Mouse (Mus musculus) ovary, postnatal 10 days (tissue): ENCODE results near the gene Frmd4a.

Experiments
- DNase-seq: peaks from one replicate; pipeline ENCODE4 v3.0.0; 2022; ENCODE audit warnings: low spot score

Frmd4a gene

GRCm38 (mm10) chr2:4492485-4493481 lies 475.3 kb downstream of the Frmd4a start:
- DNase-seq: peak; percentile 62

DNA sequence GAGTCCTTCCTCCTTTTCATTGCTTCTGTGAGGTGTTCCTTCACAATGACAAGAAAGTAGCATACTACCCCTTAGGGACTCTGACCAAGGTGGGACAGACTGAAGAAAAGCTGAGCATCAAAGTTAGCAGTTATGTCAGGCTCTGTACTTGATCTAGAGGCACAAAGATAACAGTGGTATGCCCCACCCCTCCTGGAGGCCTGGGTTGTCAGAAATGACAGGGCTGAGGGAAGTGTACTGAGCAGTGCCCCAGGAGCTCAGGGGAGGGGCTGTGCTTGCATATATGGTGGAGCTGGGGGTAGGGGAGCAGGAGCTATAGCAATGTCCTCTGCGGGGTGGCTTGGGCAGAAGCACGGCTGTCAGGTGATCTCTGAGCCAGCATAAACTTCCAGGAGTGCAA lies 477.0 kb downstream of the Frmd4a start:
- no peak for DNase-seq

GRCm38 (mm10) chr2:4499257-4499656 lies 481.7 kb downstream of the Frmd4a start:
- no peak for DNase-seq

DNA sequence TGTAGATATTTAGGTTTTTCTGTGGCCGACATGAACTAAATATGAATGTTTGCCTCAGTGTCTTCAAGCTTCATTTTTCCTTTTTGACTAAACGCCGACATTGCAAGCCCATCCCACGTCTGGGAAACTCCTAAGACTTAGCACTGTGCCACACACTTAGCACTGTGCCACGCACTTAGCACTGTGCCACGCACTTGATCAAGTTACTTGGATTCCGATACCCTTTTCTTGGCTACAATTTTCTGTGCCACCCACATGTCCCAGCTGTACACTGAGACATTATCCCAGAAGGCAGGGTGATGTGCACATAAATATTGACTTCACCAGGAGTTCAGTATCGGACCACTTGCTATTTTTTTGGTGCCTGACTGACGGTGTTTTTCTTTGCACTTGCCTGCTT lies 482.4 kb downstream of the Frmd4a start:
- no peak for DNase-seq

- DNase-seq: no peak
These were observed 483.9 kb downstream of the Frmd4a start for GRCm38 (mm10) chr2:4501257-4502027.

GRCm38 (mm10) chr2:4504413-4504812 lies 486.9 kb downstream of the Frmd4a start:
- no peak for DNase-seq

- DNase-seq: no peak
These were observed 488.2 kb downstream of the Frmd4a start for GRCm38 (mm10) chr2:4505695-4506094.

- DNase-seq: no peak
These were observed 489.1 kb downstream of the Frmd4a start for GRCm38 (mm10) chr2:4506659-4507058.

DNA sequence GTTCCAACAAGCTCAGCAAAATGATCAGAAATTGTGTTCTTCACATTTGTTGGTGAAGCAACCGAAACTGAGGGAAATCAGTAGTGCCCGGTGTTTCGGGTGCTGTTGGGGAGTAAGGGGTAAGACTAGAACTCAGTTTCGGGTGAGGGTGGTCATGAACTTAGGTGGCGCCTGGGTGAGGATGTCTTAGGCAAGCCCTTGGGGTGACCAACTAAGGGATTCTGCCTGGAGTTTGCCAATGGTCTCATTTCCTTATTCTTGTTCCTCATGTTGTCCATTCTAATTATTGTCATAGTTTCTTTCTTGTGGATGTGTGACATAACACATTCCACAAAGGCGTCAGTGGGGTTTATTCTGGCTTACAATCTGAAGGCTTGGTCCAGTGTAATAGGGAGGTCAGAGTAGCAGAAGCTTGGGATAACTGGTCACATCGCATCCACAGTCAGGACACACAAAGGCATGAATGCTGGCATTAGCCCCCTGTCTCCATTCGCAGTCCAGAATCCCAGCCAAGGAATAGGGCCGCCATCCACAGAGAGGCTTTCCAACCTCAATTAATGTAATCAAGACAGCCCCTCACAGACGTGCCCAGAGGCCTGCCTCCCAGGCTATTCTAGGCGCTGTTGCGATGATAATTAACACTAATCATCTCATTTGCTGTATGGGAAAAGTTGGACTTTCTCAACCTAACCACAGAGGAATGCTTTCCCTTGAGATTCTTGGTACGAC lies 490.5 kb downstream of the Frmd4a start:
- no peak for DNase-seq

DNA sequence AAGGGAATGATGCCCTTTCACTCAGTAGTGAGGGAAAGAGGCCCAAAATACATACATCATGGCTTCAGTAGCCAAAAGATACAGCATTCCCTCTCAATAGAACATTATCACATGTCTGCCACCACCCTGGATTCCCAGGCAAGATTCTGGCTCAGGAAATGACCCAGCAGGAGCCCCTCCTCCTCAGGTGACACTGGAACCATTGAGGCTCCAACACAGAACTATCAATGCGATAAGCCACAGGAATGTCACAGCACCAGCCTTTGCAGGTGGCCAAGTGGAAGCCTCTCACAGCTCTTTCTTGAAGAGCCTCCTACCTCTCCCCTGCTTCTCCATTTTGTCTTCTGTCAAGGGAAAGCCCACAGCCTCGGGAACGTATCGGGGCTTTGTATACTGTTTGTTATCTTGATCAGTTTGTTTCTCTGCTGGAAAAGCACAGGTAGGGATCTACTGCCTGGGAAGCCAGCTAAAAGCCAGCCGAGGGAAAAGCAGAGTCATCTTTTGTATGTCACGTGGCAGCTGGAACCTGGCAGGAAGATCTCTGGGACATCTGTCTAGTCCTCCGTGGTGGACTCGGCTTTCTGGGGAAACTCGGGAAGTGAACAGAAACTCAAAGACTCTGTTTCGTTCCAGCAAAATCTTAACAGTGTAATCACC lies 491.6 kb downstream of the Frmd4a start:
- DNase-seq: no peak

- no peak for DNase-seq
These were observed 492.2 kb downstream of the Frmd4a start for GRCm38 (mm10) chr2:4509739-4510138.

- no peak for DNase-seq
These were observed 492.9 kb downstream of the Frmd4a start for GRCm38 (mm10) chr2:4510208-4511079.

GRCm38 (mm10) chr2:4511080-4511386 lies 493.5 kb downstream of the Frmd4a start:
- DNase-seq: no peak

DNA sequence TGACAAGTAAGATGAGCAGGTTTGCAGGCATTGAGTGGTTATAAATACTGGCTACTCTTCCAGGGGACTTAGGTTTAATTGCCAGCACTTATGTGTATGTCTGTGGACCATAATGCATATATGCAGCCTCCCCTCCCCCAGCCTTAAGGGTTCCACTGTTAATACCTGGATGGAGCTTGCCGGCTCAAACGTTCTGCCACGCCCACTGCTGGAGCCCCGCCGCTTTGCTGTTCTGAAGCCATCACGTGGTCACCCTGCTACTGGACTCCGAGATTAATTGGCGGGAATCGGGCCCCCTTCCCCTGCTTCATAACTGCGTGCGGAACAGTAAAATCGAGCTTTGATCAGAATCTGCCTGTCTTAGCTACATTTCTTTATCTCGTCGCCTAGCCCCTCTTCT lies 495.1 kb downstream of the Frmd4a start:
- DNase-seq: no peak

DNA sequence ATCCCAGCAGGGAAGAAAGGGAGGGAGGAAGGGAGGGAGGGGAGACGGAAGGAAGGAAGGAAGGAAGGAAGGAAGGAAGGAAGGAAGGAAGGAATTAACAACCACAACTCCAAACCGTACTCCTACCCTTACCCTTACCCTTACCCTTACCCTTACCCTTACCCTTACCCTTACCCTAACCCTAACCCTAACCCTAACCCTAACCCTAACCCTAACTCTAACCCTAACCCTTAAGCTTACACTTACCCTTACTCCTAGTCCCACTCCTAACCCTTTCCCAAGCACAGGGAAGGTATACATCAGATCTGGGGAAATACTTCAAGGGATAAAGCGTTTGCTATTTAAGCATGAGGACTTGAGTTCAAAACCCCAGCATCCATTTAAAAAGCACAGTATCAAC lies 498.4 kb downstream of the Frmd4a start:
- no peak for DNase-seq

GRCm38 (mm10) chr2:4516819-4517552 lies 499.5 kb downstream of the Frmd4a start:
- DNase-seq: no peak

DNA sequence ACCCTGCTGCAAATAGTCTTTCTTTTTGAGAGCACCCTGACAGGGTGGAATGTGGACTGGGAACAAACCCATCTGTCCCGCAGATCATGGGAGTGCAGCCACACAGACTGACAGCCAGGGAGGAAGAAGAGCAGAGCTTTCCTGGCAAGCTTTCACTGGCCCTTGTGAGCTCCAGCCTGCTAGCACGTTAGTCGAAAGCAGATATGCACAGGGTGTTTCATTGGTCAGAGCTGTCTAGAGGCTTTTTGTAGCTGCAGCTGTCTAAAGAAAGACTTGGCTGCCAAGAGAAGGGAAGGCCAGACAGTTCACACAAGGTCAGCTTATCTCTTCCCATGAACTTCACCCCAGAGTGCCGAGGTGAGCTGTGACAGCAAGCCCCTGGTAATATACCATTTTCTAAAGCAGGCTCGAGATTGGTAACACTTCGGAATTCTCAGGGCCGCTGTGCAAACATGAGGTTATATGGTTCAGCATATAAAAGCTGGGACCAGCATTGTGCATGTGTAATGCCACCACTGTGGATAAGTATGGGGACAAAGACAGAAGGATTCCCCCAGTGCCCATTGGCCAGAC lies 500.1 kb downstream of the Frmd4a start:
- DNase-seq: no peak

- DNase-seq: no peak
These were observed 501.0 kb downstream of the Frmd4a start for GRCm38 (mm10) chr2:4518549-4518948.

GRCm38 (mm10) chr2:4522769-4523487 lies 505.4 kb downstream of the Frmd4a start:
- no peak for DNase-seq
